ENCODE assay signal across 26 mouse cellular contexts in genomic region chr10:117703506-117703905, GRCm38 (mm10). TPM values are rescaled to one million over a fixed set of nuclear protein-coding genes. Genes with fewer than 3 reads are reported as not detected.
"Had no signal": no experiment of that assay in that cellular context is flagged by ENCODE, and none has a peak within 500 bp of the region (broad histone marks: within the 10 kb centered on the region; RNA-seq: fewer than 3 reads in every experiment).

No protein-coding gene starts in this region.

- H3K4me1 ChIP-seq: embryonic facial prominence, embryonic 10.5 days; embryonic facial prominence, embryonic 12.5 days; embryonic facial prominence, embryonic 13.5 days; embryonic facial prominence, embryonic 15.5 days; forebrain, embryonic 10.5 days had no signal

- ATAC-seq: forebrain, embryonic 13.5 days; forebrain, embryonic 14.5 days; forebrain, embryonic 15.5 days; forebrain, embryonic 16.5 days; forebrain, postnatal 0 days had no signal

- H3K4me2 ChIP-seq: embryonic facial prominence, embryonic 12.5 days; embryonic facial prominence, embryonic 13.5 days; embryonic facial prominence, embryonic 15.5 days; forebrain, embryonic 12.5 days; forebrain, embryonic 13.5 days; forebrain, embryonic 15.5 days had no signal

- H3K27me3 ChIP-seq: embryonic facial prominence, embryonic 12.5 days; embryonic facial prominence, embryonic 13.5 days; embryonic facial prominence, embryonic 15.5 days; forebrain, embryonic 12.5 days; forebrain, embryonic 13.5 days; forebrain, embryonic 15.5 days had no signal

- H3K27ac ChIP-seq: embryonic facial prominence, embryonic 10.5 days; embryonic facial prominence, embryonic 12.5 days; embryonic facial prominence, embryonic 13.5 days; embryonic facial prominence, embryonic 15.5 days; forebrain, embryonic 10.5 days; forebrain, embryonic 12.5 days; forebrain, embryonic 13.5 days; forebrain, embryonic 15.5 days; heart, adult 2 months; heart, embryonic 10.5 days had no signal

- DNase-seq: cerebellum, adult 2 months; cerebellum, adult 8-10 months; cerebellum, adult 9-10 months; cerebellum, adult 9-11 months; cerebellum, postnatal 10 days; cerebellum, postnatal 14 days; cerebellum, postnatal 36 days; embryo, embryonic 11 days; forebrain, postnatal 0 days; gastrocnemius, postnatal 10 days; gastrocnemius, postnatal 14 days; gastrocnemius, postnatal 25 days; heart, adult 18-20 months; heart, adult 2 months had no signal

- H3K9ac ChIP-seq: embryonic facial prominence, embryonic 12.5 days; embryonic facial prominence, embryonic 13.5 days; embryonic facial prominence, embryonic 15.5 days; forebrain, embryonic 12.5 days; forebrain, embryonic 13.5 days; forebrain, embryonic 15.5 days; forebrain, postnatal 0 days had no signal

- H3K4me3 ChIP-seq: embryonic facial prominence, embryonic 10.5 days; embryonic facial prominence, embryonic 12.5 days; embryonic facial prominence, embryonic 13.5 days; embryonic facial prominence, embryonic 15.5 days; erythroblast, embryonic 14.5 days; forebrain, embryonic 10.5 days; forebrain, embryonic 12.5 days; forebrain, embryonic 13.5 days; forebrain, embryonic 15.5 days; heart, adult 2 months; heart, embryonic 10.5 days had no signal

- H3K9me3 ChIP-seq: embryonic facial prominence, embryonic 10.5 days; embryonic facial prominence, embryonic 12.5 days; embryonic facial prominence, embryonic 13.5 days; embryonic facial prominence, embryonic 15.5 days; forebrain, embryonic 10.5 days; forebrain, embryonic 12.5 days; forebrain, embryonic 13.5 days; forebrain, embryonic 15.5 days; heart, embryonic 10.5 days had no signal

RNA-seq across cellular contexts. Expression of gene Slc35e3, which starts 42.7 kb away (rescaled TPM):
- polyA plus RNA-seq: erythroblast, embryonic 14.5 days had no signal
